Mouse (Mus musculus) CH12.LX (cell line): ENCODE measurements around the gene Aatk. TPM values are rescaled to one million over a fixed set of nuclear protein-coding genes. Genes with fewer than 3 reads are reported as not detected.

ENCODE experiments used
- DNase-seq: peaks from one replicate; pipeline ENCODE4 v3.0.0-alpha.2; 2013; ENCODE audit errors: extremely low read depth
- H3K27ac ChIP-seq: 2 replicates; pipeline ENCODE4 v1.5.1; 2012; ENCODE audit warnings: low read depth, mild to moderate bottlenecking, control low read depth, moderate library complexity; ENCODE audit not compliant: insufficient read depth
- H3K27me3 ChIP-seq: replicated peaks from 2 replicates; pipeline ENCODE3; 2012; ENCODE audit warnings: inconsistent platforms
- H3K36me3 ChIP-seq, 2 experiments: replicated peaks in 1 of 2; 2 replicates each; pipeline versions ENCODE3 to v1.6.1; 2012; ENCODE audit warnings: inconsistent platforms in 1 of 2, low read length in 1 of 2, mild to moderate bottlenecking in 1 of 2, mixed read lengths in 1 of 2, moderate library complexity in 1 of 2; ENCODE audit not compliant: control insufficient read depth in 1 of 2, insufficient read depth in 1 of 2
- H3K4me1 ChIP-seq, 2 experiments: 2 replicates each; pipeline ENCODE4 v1.6.1; 2012; ENCODE audit warnings: inconsistent platforms in 1 of 2, moderate library complexity in 1 of 2; ENCODE audit not compliant: insufficient read depth in 2 of 2, control insufficient read depth in 1 of 2
- H3K4me2 ChIP-seq: 2 replicates; pipeline ENCODE4 v1.6.1; 2012; ENCODE audit warnings: low read depth, mild to moderate bottlenecking, control low read depth; ENCODE audit not compliant: poor library complexity, insufficient read depth, severe bottlenecking
- H3K4me3 ChIP-seq, 3 experiments: fragments of 150-350 bp in 1 of 3; sonication (generic) in 1 of 3; replicated peaks in 1 of 3; 2 replicates each; pipeline versions ENCODE3 to v1.5.1; 2011 to 2012; ENCODE audit warnings: low read depth in 2 of 3, low read length in 2 of 3, mild to moderate bottlenecking in 2 of 3, moderate library complexity in 2 of 3, control low read depth in 1 of 3, improper control_type of control experiment in 1 of 3, inconsistent platforms in 1 of 3, mixed read lengths in 1 of 3; ENCODE audit not compliant: poor library complexity in 1 of 3
- H3K79me2 ChIP-seq: replicated peaks from 2 replicates; pipeline ENCODE4 v1.6.1; 2012; ENCODE audit warnings: mild to moderate bottlenecking, moderate library complexity; ENCODE audit not compliant: control insufficient read depth, poor library complexity, insufficient read depth, severe bottlenecking; ENCODE audit errors: extremely low read depth
- H3K9ac ChIP-seq: 2 replicates; pipeline ENCODE4 v1.6.1; 2012; ENCODE audit warnings: low read depth, mild to moderate bottlenecking, control low read depth, moderate library complexity; ENCODE audit not compliant: insufficient read depth
- H3K9me3 ChIP-seq: replicated peaks from 2 replicates; pipeline ENCODE3; 2012; ENCODE audit warnings: low read length, inconsistent platforms, mixed read lengths
- BHLHE40 ChIP-seq: IDR thresholded peaks from 2 replicates; pipeline ENCODE4 v1.6.1; 2011; ENCODE audit warnings: mild to moderate bottlenecking, low read depth, low read length, improper control_type of control experiment
- CHD1 ChIP-seq: IDR thresholded peaks from 2 replicates; pipeline ENCODE4 v1.6.1; 2012; ENCODE audit warnings: low read depth, low read length, improper control_type of control experiment, inconsistent platforms
- E2F4 ChIP-seq: IDR thresholded peaks from 2 replicates; pipeline ENCODE4 v1.6.1; 2011; ENCODE audit warnings: low read depth, low read length, improper control_type of control experiment; ENCODE audit not compliant: insufficient replicate concordance
- EP300 ChIP-seq: IDR thresholded peaks from 2 replicates; pipeline ENCODE4 v1.6.1; 2011; ENCODE audit warnings: low read length, improper control_type of control experiment
- GABPA ChIP-seq: IDR thresholded peaks from 2 replicates; pipeline ENCODE4 v1.6.1; 2012; ENCODE audit warnings: low read depth, low read length, improper control_type of control experiment, inconsistent platforms; ENCODE audit not compliant: insufficient replicate concordance
- HCFC1 ChIP-seq: IDR thresholded peaks from 2 replicates; pipeline ENCODE4 v1.6.1; 2012; ENCODE audit warnings: low read depth, mild to moderate bottlenecking, inconsistent platforms, low read length, improper control_type of control experiment
- IRF4 ChIP-seq: IDR thresholded peaks from 2 replicates; pipeline ENCODE4 v1.6.1; 2014; ENCODE audit warnings: low read depth, mild to moderate bottlenecking, inconsistent platforms, low read length, improper control_type of control experiment
- KAT2A ChIP-seq: IDR thresholded peaks from 2 replicates; pipeline ENCODE4 v1.6.1; 2012; ENCODE audit warnings: low read length, improper control_type of control experiment, inconsistent platforms; ENCODE audit not compliant: insufficient replicate concordance
- MAZ ChIP-seq: IDR thresholded peaks from 2 replicates; pipeline ENCODE4 v1.6.1; 2012; ENCODE audit warnings: low read depth, mild to moderate bottlenecking, inconsistent platforms, low read length, improper control_type of control experiment, moderate library complexity
- MYC ChIP-seq: IDR thresholded peaks from 2 replicates; pipeline ENCODE4 v1.6.1; 2011; ENCODE audit warnings: low read depth, mild to moderate bottlenecking, improper control_type of control experiment, low read length
- NELFE ChIP-seq: IDR thresholded peaks from 2 replicates; pipeline ENCODE4 v1.6.1; 2011; ENCODE audit warnings: low read depth, low read length, improper control_type of control experiment
- TBP ChIP-seq: conservative IDR thresholded peaks from 2 replicates; pipeline ENCODE4 v1.6.1; 2011; ENCODE audit warnings: low read depth, low read length, improper control_type of control experiment
- USF1 ChIP-seq: IDR thresholded peaks from 2 replicates; pipeline ENCODE4 v1.6.1; 2014; ENCODE audit warnings: low read depth, mild to moderate bottlenecking, inconsistent platforms, low read length, improper control_type of control experiment
- USF2 ChIP-seq: conservative IDR thresholded peaks from 2 replicates; pipeline ENCODE4 v1.6.1; 2011; ENCODE audit warnings: low read depth, low read length, improper control_type of control experiment
- ZC3H11A ChIP-seq: IDR thresholded peaks from 2 replicates; pipeline ENCODE4 v1.6.1; 2012; ENCODE audit warnings: low read depth, mild to moderate bottlenecking, inconsistent platforms, low read length, improper control_type of control experiment
- dilution Hi-C: fragments of 300-500 bp; cut with MboI; formaldehyde crosslinking; loops from 2 replicates; pipeline ENCODE4 v1.14.3; 2020; ENCODE audit warnings: low sequenced_read_pairs; ENCODE audit not compliant: extremely low pct_unique_long_range_greater_than_20kb, extremely low pct_ligation_motif_present
- in situ Hi-C: fragments of 300-500 bp; cut with MboI; formaldehyde crosslinking; loops from 3 replicates; pipeline ENCODE4 v1.14.3; 2019; ENCODE audit warnings: low sequenced_read_pairs, low pct_ligation_motif_present, low pct_unique_long_range_greater_than_20kb, mixed read lengths
- polyA plus RNA-seq: library from polyadenylated mRNA; unstranded; fragments of >175 nt; gene quantifications from 2 replicates; pipeline ENCODE4 v1.2.1, GENCODE M21; 2012; ENCODE audit warnings: low read depth; ENCODE audit not compliant: insufficient read length
- total RNA-seq, 2 experiments: library from RNA; depleted of rRNA; stranded (reverse); fragments of 300-350 nt in 1 of 2; fragments of >200 nt in 1 of 2; gene quantifications; 2 replicates each; pipeline ENCODE4 v1.2.3; 2012 to 2014

Aatk gene
- total and polyA plus RNA-seq, 3 experiments, result 0.08 to 0.21 (median 0.19) TPM

DNA sequence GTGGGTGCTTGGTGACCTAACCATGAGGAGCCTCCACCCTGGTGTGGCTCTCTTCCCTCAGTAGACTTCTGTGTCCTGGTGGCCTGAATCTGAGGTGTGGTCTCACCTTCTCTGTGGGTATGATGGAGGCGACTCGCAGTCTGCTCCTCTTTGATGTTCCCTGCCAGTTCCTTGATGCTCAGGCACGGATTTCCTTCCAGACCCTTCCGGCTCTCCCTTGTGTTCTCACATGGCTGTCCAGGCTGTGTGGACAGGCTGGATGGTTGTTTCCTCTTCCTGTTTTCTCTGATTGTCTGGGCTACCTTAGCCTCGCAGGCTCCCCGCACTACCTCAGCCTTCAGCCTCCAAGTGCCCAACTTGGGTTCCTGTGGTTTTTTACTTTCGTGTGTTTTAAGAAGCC is 88.1 kb downstream of the Aatk start:
- Histone ChIP-seq H3K9ac (no peak overlapping the region), H3K4me1 (peaks cover 17 to 29% of the 10 kb centered on the region in 2 experiments), H3K27ac (no peak overlapping the region), H3K4me2 (no peak overlapping the region), H3K4me3 (no peak overlapping the region), H3K79me2 (no peaks in the 10 kb centered on the region), H3K27me3 (no peaks in the 10 kb centered on the region), H3K36me3 (peaks cover 0 to 9% of the 10 kb centered on the region in 2 experiments), H3K9me3 (no peaks in the 10 kb centered on the region)
- no peak for TF ChIP-seq KAT2A
- no peak for TF ChIP-seq USF1
- no peak for TF ChIP-seq BHLHE40
- no peak for TF ChIP-seq CHD1
- TF ChIP-seq MYC, result no peak
- TF ChIP-seq IRF4, result no peak
- TF ChIP-seq ZC3H11A, result no peak
- TF ChIP-seq NELFE, result no peak
- no peak for TF ChIP-seq MAZ
- no peak for TF ChIP-seq USF2
- no peak for TF ChIP-seq E2F4
- no peak for TF ChIP-seq HCFC1
- no peak for TF ChIP-seq GABPA
- TF ChIP-seq EP300, result no peak
- TF ChIP-seq TBP, result no peak
- no peak for DNase-seq
- dilution Hi-C loops, result no loop called here
- in situ Hi-C loops, result no loop called here

Other genes starting within 250 kb of the Aatk start
- gene Chmp6, start 133.7 kb downstream of the Aatk start, total RNA-seq (2012; rRNA removed), result 59.7 and 67.2 TPM in 2 replicates
- gene Chmp6, start 133.7 kb downstream of the Aatk start, total RNA-seq (2014; rRNA removed), result 63.2 and 70.6 TPM in 2 replicates
- 50.3 and 67.9 TPM in 2 replicates for gene Chmp6, start 133.7 kb downstream of the Aatk start, polyA plus RNA-seq
- gene Baiap2, start 104.4 kb downstream of the Aatk start, total RNA-seq (2012; rRNA removed), result 6.7 and 9.9 TPM in 2 replicates
- gene Baiap2, start 104.4 kb downstream of the Aatk start, total RNA-seq (2014; rRNA removed), result 3.2 and 3.4 TPM in 2 replicates
- gene Baiap2, start 104.4 kb downstream of the Aatk start, polyA plus RNA-seq, result 5.6 and 6.1 TPM in 2 replicates
- 15.9 and 20.9 TPM in 2 replicates for gene Cep131, start 39.7 kb upstream of the Aatk start, total RNA-seq (2012; rRNA removed)
- 1.7 and 2.3 TPM in 2 replicates for gene Cep131, start 39.7 kb upstream of the Aatk start, total RNA-seq (2014; rRNA removed)
- gene Cep131, start 39.7 kb upstream of the Aatk start, polyA plus RNA-seq, result 10.2 and 12.7 TPM in 2 replicates
- 22.1 and 22.3 TPM in 2 replicates for gene Tepsin, start 51.6 kb upstream of the Aatk start, total RNA-seq (2012; rRNA removed)
- gene Tepsin, start 51.6 kb upstream of the Aatk start, total RNA-seq (2014; rRNA removed), result 13.7 and 14.5 TPM in 2 replicates
- 13.0 and 14.2 TPM in 2 replicates for gene Tepsin, start 51.6 kb upstream of the Aatk start, polyA plus RNA-seq
- 88.0 and 103 TPM in 2 replicates for gene Ndufaf8, start 51.8 kb upstream of the Aatk start, total RNA-seq (2012; rRNA removed)
- 38.6 and 46.3 TPM in 2 replicates for gene Ndufaf8, start 51.8 kb upstream of the Aatk start, total RNA-seq (2014; rRNA removed)
- gene Ndufaf8, start 51.8 kb upstream of the Aatk start, polyA plus RNA-seq, result 50.2 and 59.5 TPM in 2 replicates
- gene Slc38a10, start 104.2 kb upstream of the Aatk start, total RNA-seq (2012; rRNA removed), result 86.2 and 97.6 TPM in 2 replicates
- gene Slc38a10, start 104.2 kb upstream of the Aatk start, total RNA-seq (2014; rRNA removed), result 42.8 and 47.1 TPM in 2 replicates
- gene Slc38a10, start 104.2 kb upstream of the Aatk start, polyA plus RNA-seq, result 75.6 and 83.7 TPM in 2 replicates
- 0.04 TPM in 2 replicates for gene Bahcc1, start 185.8 kb upstream of the Aatk start, total RNA-seq (2012; rRNA removed)
- not detected in 2 replicates for gene Bahcc1, start 185.8 kb upstream of the Aatk start, total RNA-seq (2014; rRNA removed)
- not detected in 2 replicates for gene Bahcc1, start 185.8 kb upstream of the Aatk start, polyA plus RNA-seq